12 mouse cellular contexts compared by ENCODE assay signal in genomic region chr7:45014096-45014451, GRCm38 (mm10). TPM values are rescaled to one million over a fixed set of nuclear protein-coding genes. Genes with fewer than 3 reads are reported as not detected.
A peak's percentile ranks its signal among the peaks of the same experiment; 100 is the strongest.
DNase-seq lines count a peak whose midpoint lies in the region; ATAC-seq and TF ChIP-seq lines count a peak whose summit lies in the region.
"Had no signal": no experiment of that assay in that cellular context is flagged by ENCODE, and none has a peak within 500 bp of the region (broad histone marks: within the 10 kb centered on the region; RNA-seq: fewer than 3 reads in every experiment).

No protein-coding gene starts in this region.

- H3K4me3 ChIP-seq in heart, embryonic 15.5 days, result no peak overlapping the region
- H3K4me3 ChIP-seq in heart, embryonic 11.5 days (ENCODE audit: low read depth, low read length), result no peak overlapping the region
- 0 out of 2 replicates have a peak overlapping the region, but pooled peaks have one; percentile 93 for H3K4me3 ChIP-seq in midbrain, embryonic 12.5 days
- H3K4me3 ChIP-seq in midbrain, embryonic 15.5 days, result no peak overlapping the region
- H3K4me3 ChIP-seq in myocyte, result no peak overlapping the region

- H3K36me3 ChIP-seq in heart, embryonic 15.5 days, result peaks cover 37% of the 10 kb centered on the region
- peaks cover 35% of the 10 kb centered on the region for H3K36me3 ChIP-seq in heart, embryonic 11.5 days (ENCODE audit: control insufficient read depth, insufficient read depth, low read length)
- H3K36me3 ChIP-seq in midbrain, embryonic 12.5 days, result peaks cover 46% of the 10 kb centered on the region
- peaks cover 30% of the 10 kb centered on the region for H3K36me3 ChIP-seq in midbrain, embryonic 15.5 days (replicated peaks)
- H3K36me3 ChIP-seq in myocyte (ENCODE audit: control insufficient read depth, insufficient read depth), result peaks cover 16% of the 10 kb centered on the region

- DNase-seq in cerebellum, adult 9-11 months, result peak; percentile 54
- DNase-seq in right cerebral cortex, postnatal 14 days, result no peak
- DNase-seq: cerebellum, adult 9-10 months; gastrocnemius, postnatal 25 days; kidney, adult 8-10 months had no signal

- no peaks in the 10 kb centered on the region for H3K9me3 ChIP-seq in heart, embryonic 15.5 days (replicated peaks)
- H3K9me3 ChIP-seq in heart, embryonic 11.5 days (replicated peaks; ENCODE audit: control insufficient read depth, low read length), result no peaks in the 10 kb centered on the region
- no peaks in the 10 kb centered on the region for H3K9me3 ChIP-seq in midbrain, embryonic 12.5 days
- no peaks in the 10 kb centered on the region for H3K9me3 ChIP-seq in midbrain, embryonic 15.5 days

- TF ChIP-seq POLR2A in myocyte (IDR thresholded peaks at IDR 0.05; ENCODE audit: insufficient read length, low read depth), result no peak

- no peak overlapping the region; the same call in 1 of the 2 replicates for H3K4me2 ChIP-seq in heart, embryonic 15.5 days
- no peak overlapping the region for H3K4me2 ChIP-seq in heart, embryonic 11.5 days
- H3K4me2 ChIP-seq in midbrain, embryonic 12.5 days (replicated peaks), result no peak overlapping the region
- H3K4me2 ChIP-seq in midbrain, embryonic 15.5 days, result no peak overlapping the region
- peak overlapping the region; percentile 90 for H3K4me2 ChIP-seq in myocyte (ENCODE audit: low read depth)

- 0 out of 2 replicates have a peak overlapping the region, but pooled peaks have one; percentile 23 for H3K9ac ChIP-seq in heart, embryonic 15.5 days
- H3K9ac ChIP-seq in heart, embryonic 11.5 days (ENCODE audit: low read depth, low read length), result no peak overlapping the region
- H3K9ac ChIP-seq in midbrain, embryonic 12.5 days (replicated peaks), result peak overlapping the region; percentile 97; the same call in 1 of the 2 replicates
- no peak overlapping the region for H3K9ac ChIP-seq in midbrain, embryonic 15.5 days

- H3K79me2 ChIP-seq in myocyte (ENCODE audit: control insufficient read depth, insufficient read depth), result peaks cover 44% of the 10 kb centered on the region

- 89% methylated on average over 3 of the region's 3 CpGs for WGBS in heart, embryonic 15.5 days
- WGBS in heart, embryonic 11.5 days (ENCODE audit: insufficient replicate concordance), result 92% methylated on average over 3 of the region's 3 CpGs
- WGBS in midbrain, embryonic 12.5 days, result 96% methylated on average over 3 of the region's 3 CpGs
- 97% methylated on average over 3 of the region's 3 CpGs for WGBS in midbrain, embryonic 15.5 days

- ATAC-seq in cerebellum, adult (ENCODE audit: insufficient number of reproducible peaks, low FRiP score, low TSS enrichment), result no peak
- ATAC-seq in heart, embryonic 15.5 days (replicated peaks; ENCODE audit: insufficient number of reproducible peaks, insufficient read depth, low FRiP score, low read depth), result no peak
- no peak for ATAC-seq in heart, embryonic 11.5 days (replicated peaks; ENCODE audit: insufficient number of reproducible peaks, low FRiP score, low TSS enrichment)
- no peak for ATAC-seq in midbrain, embryonic 12.5 days (ENCODE audit: low FRiP score, low read depth)
- no peak for ATAC-seq in midbrain, embryonic 15.5 days (replicated peaks)

- no peak overlapping the region for H3K27ac ChIP-seq in heart, embryonic 15.5 days
- H3K27ac ChIP-seq in heart, embryonic 11.5 days (ENCODE audit: low read depth, low read length), result no peak overlapping the region
- no peak overlapping the region for H3K27ac ChIP-seq in midbrain, embryonic 12.5 days (replicated peaks)
- H3K27ac ChIP-seq in midbrain, embryonic 15.5 days, result no peak overlapping the region
- H3K27ac ChIP-seq: macrophage had no signal

- H3K27me3 ChIP-seq in heart, embryonic 15.5 days, result no peaks in the 10 kb centered on the region
- no peaks in the 10 kb centered on the region for H3K27me3 ChIP-seq in heart, embryonic 11.5 days (ENCODE audit: control insufficient read depth, insufficient read depth, low read length)
- H3K27me3 ChIP-seq in midbrain, embryonic 12.5 days, result peaks cover 10% of the 10 kb centered on the region; the same call in 1 of the 2 replicates
- H3K27me3 ChIP-seq in midbrain, embryonic 15.5 days (replicated peaks), result no peaks in the 10 kb centered on the region
- H3K27me3 ChIP-seq in myocyte (ENCODE audit: control insufficient read depth, insufficient read depth, insufficient read length), result no peaks in the 10 kb centered on the region

- H3ac ChIP-seq in myocyte (ENCODE audit: control insufficient read depth, insufficient read length), result no peak overlapping the region

- H3K4me1 ChIP-seq in heart, embryonic 15.5 days (replicated peaks), result peaks cover 22% of the 10 kb centered on the region
- H3K4me1 ChIP-seq in heart, embryonic 11.5 days (ENCODE audit: control insufficient read depth, insufficient read depth, low read length), result peaks cover 22% of the 10 kb centered on the region
- H3K4me1 ChIP-seq in midbrain, embryonic 12.5 days, result peaks cover 26% of the 10 kb centered on the region
- peaks cover 27% of the 10 kb centered on the region for H3K4me1 ChIP-seq in midbrain, embryonic 15.5 days

TF ChIP-seq in myocyte, 11 proteins besides CTCF, POLR2A, EP300 and RAD21:
- TF ChIP-seq CEBPB (IDR thresholded peaks at IDR 0.05; ENCODE audit: insufficient read depth, poor library complexity, severe bottlenecking) (no peak), SRF (IDR thresholded peaks at IDR 0.05; ENCODE audit: control insufficient read depth, insufficient read length, low read depth) (no peak), TCF3 (IDR thresholded peaks at IDR 0.05; ENCODE audit: insufficient read length, low read depth) (no peak), POLR2AphosphoS2 (IDR thresholded peaks at IDR 0.05; ENCODE audit: insufficient read length, low read depth) (no peak), E2F4 (IDR thresholded peaks at IDR 0.05; ENCODE audit: insufficient read depth) (no peak), MYOG (IDR thresholded peaks at IDR 0.05; ENCODE audit: control insufficient read depth in 1 of 3, insufficient read depth in 1 of 3, insufficient read length in 2 of 3, low read depth in 2 of 3) (no peak), MYOD1 (IDR thresholded peaks at IDR 0.05; ENCODE audit: control insufficient read depth in 1 of 3, insufficient read length in 2 of 3, low read depth in 2 of 3) (no peak), USF1 (IDR thresholded peaks at IDR 0.05; ENCODE audit: low read depth) (no peak), MAX (IDR thresholded peaks at IDR 0.05; ENCODE audit: low read depth) (no peak)

RNA-seq across cellular contexts. Expression of gene Scaf1, which starts 2.1 kb away (rescaled TPM):
- 25.1 and 32.5 TPM in 2 replicates for polyA plus RNA-seq in heart, embryonic 15.5 days (2015; fragmentation: Nextera tagmentation; extraction: Ambion mirVana)
- 37.9 and 42.5 TPM in 2 replicates for polyA plus RNA-seq in heart, embryonic 11.5 days (2014; fragmentation: Nextera tagmentation; extraction: Ambion mirVana)
- 48.1 and 52.4 TPM in 2 replicates for polyA plus RNA-seq in midbrain, embryonic 12.5 days (2016; fragmentation: Nextera tagmentation; extraction: Ambion mirVana)
- polyA plus RNA-seq in midbrain, embryonic 15.5 days (2015; fragmentation: Nextera tagmentation; extraction: Ambion mirVana), result 54.5 and 56.7 TPM in 2 replicates
- polyA plus RNA-seq in myocyte (2012; fragmentation: generic; extraction: Trizol), result 56.7 TPM

RNA-seq across cellular contexts. Expression of gene Rras, which starts 3.7 kb away (rescaled TPM):
- polyA plus RNA-seq in heart, embryonic 15.5 days (2015; fragmentation: Nextera tagmentation; extraction: Ambion mirVana), result 76.4 and 80.8 TPM in 2 replicates
- 74.4 and 76.1 TPM in 2 replicates for polyA plus RNA-seq in heart, embryonic 11.5 days (2014; fragmentation: Nextera tagmentation; extraction: Ambion mirVana)
- polyA plus RNA-seq in midbrain, embryonic 12.5 days (2016; fragmentation: Nextera tagmentation; extraction: Ambion mirVana), result 15.6 and 17.3 TPM in 2 replicates
- polyA plus RNA-seq in midbrain, embryonic 15.5 days (2015; fragmentation: Nextera tagmentation; extraction: Ambion mirVana), result 12.5 and 15.2 TPM in 2 replicates
- 127 TPM for polyA plus RNA-seq in myocyte (2012; fragmentation: generic; extraction: Trizol)

RNA-seq across cellular contexts. Expression of gene Bcl2l12, which starts 15.6 kb away (rescaled TPM):
- 34.5 and 35.4 TPM in 2 replicates for polyA plus RNA-seq in heart, embryonic 15.5 days (2015; fragmentation: Nextera tagmentation; extraction: Ambion mirVana)
- polyA plus RNA-seq in heart, embryonic 11.5 days (2014; fragmentation: Nextera tagmentation; extraction: Ambion mirVana), result 41.0 and 43.2 TPM in 2 replicates
- 50.5 and 54.7 TPM in 2 replicates for polyA plus RNA-seq in midbrain, embryonic 12.5 days (2016; fragmentation: Nextera tagmentation; extraction: Ambion mirVana)
- polyA plus RNA-seq in midbrain, embryonic 15.5 days (2015; fragmentation: Nextera tagmentation; extraction: Ambion mirVana), result 10.0 and 12.3 TPM in 2 replicates
- 13.3 TPM for polyA plus RNA-seq in myocyte (2012; fragmentation: generic; extraction: Trizol)

RNA-seq across cellular contexts. Expression of gene Irf3, which starts 16.6 kb away (rescaled TPM):
- 61.6 and 76.7 TPM in 2 replicates for polyA plus RNA-seq in heart, embryonic 15.5 days (2015; fragmentation: Nextera tagmentation; extraction: Ambion mirVana)
- polyA plus RNA-seq in heart, embryonic 11.5 days (2014; fragmentation: Nextera tagmentation; extraction: Ambion mirVana), result 57.3 and 61.4 TPM in 2 replicates
- polyA plus RNA-seq in midbrain, embryonic 12.5 days (2016; fragmentation: Nextera tagmentation; extraction: Ambion mirVana), result 66.7 and 70.6 TPM in 2 replicates
- polyA plus RNA-seq in midbrain, embryonic 15.5 days (2015; fragmentation: Nextera tagmentation; extraction: Ambion mirVana), result 61.9 and 66.8 TPM in 2 replicates
- 45.1 TPM for polyA plus RNA-seq in myocyte (2012; fragmentation: generic; extraction: Trizol)

RNA-seq across cellular contexts. Expression of gene Prmt1, which starts 27.7 kb away (rescaled TPM):
- polyA plus RNA-seq in heart, embryonic 15.5 days (2015; fragmentation: Nextera tagmentation; extraction: Ambion mirVana), result 315 and 356 TPM in 2 replicates
- polyA plus RNA-seq in heart, embryonic 11.5 days (2014; fragmentation: Nextera tagmentation; extraction: Ambion mirVana), result 179 and 194 TPM in 2 replicates
- polyA plus RNA-seq in midbrain, embryonic 12.5 days (2016; fragmentation: Nextera tagmentation; extraction: Ambion mirVana), result 643 and 658 TPM in 2 replicates
- 697 and 717 TPM in 2 replicates for polyA plus RNA-seq in midbrain, embryonic 15.5 days (2015; fragmentation: Nextera tagmentation; extraction: Ambion mirVana)
- 729 TPM for polyA plus RNA-seq in myocyte (2012; fragmentation: generic; extraction: Trizol)

Comparison
In these comparisons a context has a peak if more than half of its experiments do, and no peak if none do; other contexts are left out.
1. H3K9ac ChIP-seq: peak in heart, embryonic 15.5 days (single experiment) and midbrain, embryonic 12.5 days (single experiment); none in heart, embryonic 11.5 days (single experiment) and midbrain, embryonic 15.5 days (single experiment).